Mouse (Mus musculus) neural tube, embryonic 13.5 days (tissue): ENCODE measurements at regions not wholly inside any gene's neighbourhood (a gene's known extent, or its start where the extent isn't known, plus 50 kb on each side); places are given as distances from the start of the nearest gene placed in this dataset.
"Not testable (repeated sequence)": the region's sequence is repeated elsewhere in the genome, so short reads cannot be mapped to it uniquely, and the experiment has no call there.

Source experiments
- ATAC-seq: fragments of 200-750 bp; cut with Nextera tagmentation; 2 replicates; pipeline ENCODE4 v1.8.0; 2017; ENCODE audit warnings: low read depth, mild to moderate bottlenecking, moderate TSS enrichment, moderate library complexity
- H3K27ac ChIP-seq: fragments of 300-500 bp; sonication (generic); replicated peaks from 2 replicates; pipeline ENCODE4 v1.5.1; 2015; ENCODE audit warnings: moderate library complexity, mild to moderate bottlenecking, inconsistent platforms
- H3K27me3 ChIP-seq: fragments of 300-500 bp; sonication (generic); 2 replicates; pipeline ENCODE4 v1.6.1; 2015; ENCODE audit warnings: mild to moderate bottlenecking, inconsistent platforms
- H3K36me3 ChIP-seq: fragments of 300-500 bp; sonication (generic); 2 replicates; pipeline ENCODE4 v1.6.1; 2015; ENCODE audit warnings: mild to moderate bottlenecking, inconsistent platforms
- H3K4me1 ChIP-seq: fragments of 300-500 bp; sonication (generic); replicated peaks from 2 replicates; pipeline ENCODE4 v1.6.1; 2015; ENCODE audit warnings: inconsistent platforms
- H3K4me2 ChIP-seq: fragments of 300-500 bp; sonication (generic); 2 replicates; pipeline ENCODE4 v1.6.1; 2015; ENCODE audit warnings: inconsistent platforms, mild to moderate bottlenecking, moderate library complexity
- H3K4me3 ChIP-seq: fragments of 300-500 bp; sonication (generic); 2 replicates; pipeline ENCODE4 v1.5.1; 2015; ENCODE audit warnings: mild to moderate bottlenecking, inconsistent platforms
- H3K9ac ChIP-seq: fragments of 300-500 bp; sonication (generic); 2 replicates; pipeline ENCODE4 v1.6.1; 2015; ENCODE audit warnings: moderate library complexity, mild to moderate bottlenecking, inconsistent platforms
- H3K9me3 ChIP-seq: fragments of 300-500 bp; sonication (generic); 2 replicates; pipeline ENCODE4 v1.6.1; 2016; ENCODE audit warnings: inconsistent platforms
- WGBS: fragments of 180-500 bp; shearing (Covaris S2); methylation state at CpG from one replicate; pipeline ENCODE4 v1.1.7; 2015; 5-methylcytosine and 5-hydroxymethylcytosine counted together

DNA sequence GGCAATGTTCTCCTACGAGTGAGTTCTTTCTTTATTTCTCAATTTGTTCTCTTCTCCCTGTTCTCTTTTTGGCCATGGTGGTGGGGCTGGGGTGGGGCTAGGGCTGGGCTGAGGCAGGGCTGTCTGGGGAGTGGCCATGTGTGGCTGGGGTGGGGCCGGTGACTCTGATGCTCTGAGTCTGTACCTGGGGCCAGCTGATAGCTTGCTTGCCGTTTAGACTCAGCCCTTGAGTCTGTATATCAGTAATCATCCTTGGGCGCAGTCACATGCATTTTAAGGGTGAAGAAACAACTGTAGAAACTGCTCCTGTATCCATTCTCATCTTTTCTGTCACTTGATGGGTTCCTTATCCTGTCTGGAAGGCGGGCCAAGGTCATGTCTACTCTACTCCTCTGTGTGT is 256.1 kb downstream of the 1810013L24Rik start:
- no peak overlapping the region for H3K27ac ChIP-seq
- H3K4me1 ChIP-seq = no peaks in the 10 kb centered on the region
- H3K9ac ChIP-seq = no peak overlapping the region
- no peak overlapping the region for H3K4me3 ChIP-seq
- no peaks in the 10 kb centered on the region for H3K36me3 ChIP-seq
- H3K9me3 ChIP-seq = no peaks in the 10 kb centered on the region
- 91% methylated on average over 5 of the region's 5 CpGs for WGBS
- ATAC-seq = no peak
- H3K27me3 ChIP-seq = no peaks in the 10 kb centered on the region
- no peak overlapping the region for H3K4me2 ChIP-seq

DNA sequence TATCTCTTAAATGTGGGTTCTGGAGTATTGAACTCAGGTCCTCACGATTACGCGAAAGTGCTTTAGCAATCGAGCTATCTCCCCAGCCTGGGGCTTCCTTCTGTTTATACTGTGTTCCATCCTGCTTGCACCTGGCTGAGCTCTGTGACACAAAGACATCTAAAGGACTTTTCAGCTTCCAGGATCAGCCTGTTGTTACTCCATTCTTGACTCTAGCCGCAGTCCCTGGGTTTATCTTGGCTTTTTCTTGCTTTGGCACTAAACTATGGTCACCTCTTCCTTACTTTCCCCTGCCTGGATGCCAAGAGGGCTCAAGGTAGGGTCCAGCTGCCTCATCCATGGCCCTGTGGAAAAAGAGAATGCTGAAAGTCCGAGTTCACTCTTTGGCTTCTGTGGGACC is 261.9 kb downstream of the 1810013L24Rik start:
- H3K36me3 ChIP-seq = no peaks in the 10 kb centered on the region
- 72% methylated on average over 6 of the region's 6 CpGs for WGBS
- no peaks in the 10 kb centered on the region for H3K9me3 ChIP-seq
- no peaks in the 10 kb centered on the region for H3K27me3 ChIP-seq
- H3K4me1 ChIP-seq = peaks cover 5% of the 10 kb centered on the region; the same call in 1 of the 2 replicates
- H3K4me3 ChIP-seq = no peak overlapping the region
- no peak overlapping the region for H3K4me2 ChIP-seq
- ATAC-seq = no peak
- H3K27ac ChIP-seq = no peak overlapping the region
- H3K9ac ChIP-seq = no peak overlapping the region

- WGBS = 5% methylated on average over 11 of the region's 11 CpGs
- no peaks in the 10 kb centered on the region for H3K27me3 ChIP-seq
- no peaks in the 10 kb centered on the region for H3K36me3 ChIP-seq
- H3K4me2 ChIP-seq = no peak overlapping the region
- no peaks in the 10 kb centered on the region for H3K9me3 ChIP-seq
- no peak overlapping the region for H3K4me3 ChIP-seq
- H3K27ac ChIP-seq = no peak overlapping the region
- peaks cover 5% of the 10 kb centered on the region; the same call in 1 of the 2 replicates for H3K4me1 ChIP-seq
- H3K9ac ChIP-seq = no peak overlapping the region
- ATAC-seq = no peak
Measured at GRCm38 (mm10) chr16:9092191-9092848, 262.4 kb downstream of the 1810013L24Rik start.

DNA sequence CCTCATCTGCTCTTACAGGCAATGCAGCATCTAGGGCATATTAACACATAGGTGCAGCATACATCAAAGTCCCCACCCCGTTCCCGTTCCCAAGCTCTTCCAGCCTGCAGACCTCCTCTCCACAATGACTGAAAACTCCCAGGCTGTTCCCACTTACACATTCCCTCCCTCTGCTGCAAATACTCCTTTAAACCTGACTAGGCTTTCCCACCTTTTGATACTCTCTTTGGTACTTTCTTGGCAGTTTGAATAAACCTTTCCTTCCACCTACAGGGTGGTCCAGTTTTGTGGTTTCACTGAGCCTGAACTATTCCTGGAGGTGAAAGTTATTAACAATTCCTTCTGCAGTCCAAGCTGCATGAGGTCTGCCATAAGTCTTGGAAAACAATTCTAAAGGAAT is 263.7 kb downstream of the 1810013L24Rik start:
- Histone ChIP-seq H3K4me2 (no peak overlapping the region), H3K9me3 (no peaks in the 10 kb centered on the region), H3K4me1 (peaks cover 5% of the 10 kb centered on the region; the same call in 1 of the 2 replicates), H3K36me3 (no peaks in the 10 kb centered on the region), H3K9ac (no peak overlapping the region), H3K4me3 (no peak overlapping the region), H3K27ac (no peak overlapping the region), H3K27me3 (no peaks in the 10 kb centered on the region)
- no peak for ATAC-seq
- 52% methylated on average over 2 of the region's 2 CpGs for WGBS

- Histone ChIP-seq H3K36me3 (no peaks in the 10 kb centered on the region), H3K9me3 (no peaks in the 10 kb centered on the region), H3K4me3 (no peak overlapping the region), H3K4me2 (no peak overlapping the region), H3K27me3 (no peaks in the 10 kb centered on the region), H3K9ac (no peak overlapping the region), H3K27ac (no peak overlapping the region), H3K4me1 (peaks cover 5% of the 10 kb centered on the region; the same call in 1 of the 2 replicates)
- no peak for ATAC-seq
- 72% methylated on average over 5 of the region's 5 CpGs for WGBS
Measured at GRCm38 (mm10) chr16:9094201-9094600, 264.3 kb downstream of the 1810013L24Rik start.

GRCm38 (mm10) chr16:9106211-9106610 is 276.3 kb downstream of the 1810013L24Rik start:
- Histone ChIP-seq H3K4me3 (no peak overlapping the region), H3K9ac (no peak overlapping the region), H3K27ac (no peak overlapping the region), H3K9me3 (peaks cover 9% of the 10 kb centered on the region; the same call in 1 of the 2 replicates), H3K27me3 (no peaks in the 10 kb centered on the region), H3K4me1 (no peaks in the 10 kb centered on the region), H3K4me2 (no peak overlapping the region), H3K36me3 (no peaks in the 10 kb centered on the region)
- no peak for ATAC-seq
- 96% methylated on average over 11 of the region's 11 CpGs for WGBS

DNA sequence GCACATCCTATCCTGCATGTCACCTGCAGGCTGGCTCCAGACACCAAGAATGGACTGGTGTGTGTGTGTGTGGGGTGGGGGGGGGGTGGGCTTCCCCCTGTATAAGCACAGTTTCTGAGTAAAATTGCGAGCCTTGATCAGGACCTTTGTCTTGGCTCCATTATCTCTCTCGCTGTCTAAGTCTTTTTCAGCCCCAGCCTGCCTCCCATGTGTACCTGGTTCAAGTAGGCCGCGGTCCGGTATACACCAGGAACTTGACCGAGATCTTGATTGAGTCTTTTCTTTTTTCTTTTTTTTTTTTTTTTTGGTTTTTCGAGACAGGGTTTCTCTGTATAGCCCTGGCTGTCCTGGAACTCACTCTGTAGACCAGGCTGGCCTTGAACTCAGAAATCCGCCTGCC is 276.8 kb downstream of the 1810013L24Rik start:
- H3K4me3 ChIP-seq, ATAC-seq, H3K27me3 ChIP-seq, H3K36me3 ChIP-seq, H3K4me1 ChIP-seq, H3K27ac ChIP-seq, H3K9me3 ChIP-seq, H3K4me2 ChIP-seq, H3K9ac ChIP-seq: not testable (repeated sequence)
- 88% methylated on average over 8 of the region's 8 CpGs for WGBS

DNA sequence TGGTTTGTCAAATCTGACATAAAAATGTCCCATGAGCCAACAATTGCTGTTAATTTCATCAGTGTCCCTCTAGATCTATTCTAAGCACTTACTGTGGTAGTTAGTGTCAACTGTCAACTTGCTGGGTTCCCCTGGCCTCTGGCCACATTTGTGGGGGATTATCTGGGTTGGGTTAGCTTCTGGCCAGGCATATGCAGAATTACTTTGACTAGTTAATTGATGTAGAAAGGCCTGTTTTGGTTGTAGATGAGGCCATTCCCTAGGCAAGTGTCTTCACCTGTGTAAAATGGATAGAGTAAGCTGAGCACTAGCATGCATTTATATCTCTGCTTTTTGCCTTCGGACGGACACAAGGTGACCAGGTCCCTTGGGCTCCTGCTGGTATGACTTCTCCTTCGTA is 283.9 kb downstream of the 1810013L24Rik start:
- no peaks in the 10 kb centered on the region for H3K36me3 ChIP-seq
- no peak overlapping the region for H3K27ac ChIP-seq
- H3K4me3 ChIP-seq = no peak overlapping the region
- no peaks in the 10 kb centered on the region for H3K27me3 ChIP-seq
- H3K9ac ChIP-seq = no peak overlapping the region
- peaks cover 10% of the 10 kb centered on the region for H3K4me1 ChIP-seq
- H3K9me3 ChIP-seq = peaks cover 6% of the 10 kb centered on the region; the same call in 1 of the 2 replicates
- H3K4me2 ChIP-seq = no peak overlapping the region
- 94% methylated on average over 3 of the region's 3 CpGs for WGBS
- no peak for ATAC-seq

GRCm38 (mm10) chr16:9115548-9115947 is 285.6 kb downstream of the 1810013L24Rik start:
- 46% methylated on average over 5 of the region's 5 CpGs for WGBS
- no peak overlapping the region for H3K4me2 ChIP-seq
- no peak overlapping the region for H3K4me3 ChIP-seq
- H3K27me3 ChIP-seq = no peaks in the 10 kb centered on the region
- peaks cover 15% of the 10 kb centered on the region for H3K4me1 ChIP-seq
- no peak for ATAC-seq
- no peaks in the 10 kb centered on the region for H3K36me3 ChIP-seq
- peaks cover 4% of the 10 kb centered on the region; the same call in 1 of the 2 replicates for H3K9me3 ChIP-seq
- H3K27ac ChIP-seq = no peak overlapping the region
- H3K9ac ChIP-seq = no peak overlapping the region

GRCm38 (mm10) chr16:9121581-9121980 is 291.7 kb downstream of the 1810013L24Rik start:
- H3K27me3 ChIP-seq = no peaks in the 10 kb centered on the region
- no peak overlapping the region for H3K4me2 ChIP-seq
- H3K27ac ChIP-seq = no peak overlapping the region
- H3K9me3 ChIP-seq = no peaks in the 10 kb centered on the region
- H3K4me1 ChIP-seq = peaks cover 10% of the 10 kb centered on the region
- no peak overlapping the region for H3K9ac ChIP-seq
- no peaks in the 10 kb centered on the region for H3K36me3 ChIP-seq
- no peak for ATAC-seq
- 80% methylated on average over 2 of the region's 2 CpGs for WGBS
- no peak overlapping the region for H3K4me3 ChIP-seq

GRCm38 (mm10) chr16:9132113-9132512 is 302.2 kb downstream of the 1810013L24Rik start:
- Histone ChIP-seq H3K4me3 (no peak overlapping the region), H3K9ac (no peak overlapping the region), H3K9me3 (no peaks in the 10 kb centered on the region), H3K4me2 (no peak overlapping the region), H3K4me1 (no peaks in the 10 kb centered on the region), H3K36me3 (no peaks in the 10 kb centered on the region), H3K27ac (no peak overlapping the region), H3K27me3 (no peaks in the 10 kb centered on the region)
- no peak for ATAC-seq
- 82% methylated on average over 3 of the region's 3 CpGs for WGBS

GRCm38 (mm10) chr16:9132778-9133177 is 302.9 kb downstream of the 1810013L24Rik start:
- Histone ChIP-seq H3K27ac (no peak overlapping the region), H3K9me3 (no peaks in the 10 kb centered on the region), H3K36me3 (no peaks in the 10 kb centered on the region), H3K4me1 (no peaks in the 10 kb centered on the region), H3K9ac (no peak overlapping the region), H3K4me2 (no peak overlapping the region), H3K27me3 (no peaks in the 10 kb centered on the region), H3K4me3 (no peak overlapping the region)
- no peak for ATAC-seq

DNA sequence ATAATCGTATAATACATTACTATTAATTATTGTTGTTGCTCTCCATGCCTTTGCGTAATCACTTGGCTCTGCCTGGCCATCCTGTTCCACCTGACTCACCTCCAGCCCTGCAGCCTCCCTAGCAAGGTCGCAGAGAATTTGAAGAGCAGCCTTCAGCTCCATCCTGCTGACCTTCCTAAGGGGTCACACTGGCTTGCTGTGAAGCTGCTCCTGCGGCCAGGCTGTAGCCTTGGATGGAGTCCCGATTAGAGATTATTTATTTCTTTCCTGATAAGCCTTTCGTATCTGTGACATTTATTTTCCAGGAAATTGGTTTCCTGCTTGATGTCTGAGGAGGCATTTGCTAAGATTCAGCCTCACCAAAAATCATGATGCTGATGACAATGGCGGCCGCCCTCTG is 305.5 kb downstream of the 1810013L24Rik start:
- WGBS = 84% methylated on average over 8 of the region's 8 CpGs
- Histone ChIP-seq H3K4me2 (no peak overlapping the region), H3K36me3 (no peaks in the 10 kb centered on the region), H3K27ac (no peak overlapping the region), H3K27me3 (no peaks in the 10 kb centered on the region), H3K9me3 (no peaks in the 10 kb centered on the region), H3K4me1 (no peaks in the 10 kb centered on the region), H3K4me3 (no peak overlapping the region), H3K9ac (no peak overlapping the region)
- ATAC-seq = no peak
